Mouse (Mus musculus) embryonic facial prominence, embryonic 13.5 days (tissue): ENCODE measurements around the gene Kdm4d. TPM values are rescaled to one million over a fixed set of nuclear protein-coding genes. Genes with fewer than 3 reads are reported as not detected.
"Not testable (repeated sequence)": the region's sequence is repeated elsewhere in the genome, so short reads cannot be mapped to it uniquely, and the experiment has no call there.

Experiments
- ATAC-seq: fragments of 200-750 bp; cut with Nextera tagmentation; 2 replicates; pipeline ENCODE4 v1.8.0; 2017; ENCODE audit warnings: low read depth; ENCODE audit not compliant: insufficient number of reproducible peaks, insufficient read depth, low FRiP score, low TSS enrichment
- H3K27ac ChIP-seq: fragments of 300-500 bp; sonication (generic); 2 replicates; pipeline ENCODE4 v1.5.1; 2015; ENCODE audit warnings: moderate library complexity, mild to moderate bottlenecking, inconsistent platforms
- H3K27me3 ChIP-seq: fragments of 300-500 bp; sonication (generic); 2 replicates; pipeline ENCODE4 v1.6.1; 2015; ENCODE audit warnings: mild to moderate bottlenecking, inconsistent platforms
- H3K36me3 ChIP-seq: fragments of 300-500 bp; sonication (generic); 2 replicates; pipeline ENCODE4 v1.6.1; 2015; ENCODE audit warnings: mild to moderate bottlenecking, inconsistent platforms
- H3K4me1 ChIP-seq: fragments of 300-500 bp; sonication (generic); 2 replicates; pipeline ENCODE4 v1.6.1; 2015; ENCODE audit warnings: inconsistent platforms
- H3K4me2 ChIP-seq: fragments of 300-500 bp; sonication (generic); 2 replicates; pipeline ENCODE4 v1.6.1; 2015; ENCODE audit warnings: moderate library complexity, mild to moderate bottlenecking, inconsistent platforms
- H3K4me3 ChIP-seq: fragments of 300-500 bp; sonication (generic); 2 replicates; pipeline ENCODE4 v1.5.1; 2015; ENCODE audit warnings: mild to moderate bottlenecking, inconsistent platforms
- H3K9ac ChIP-seq: fragments of 300-500 bp; sonication (generic); 2 replicates; pipeline ENCODE4 v1.6.1; 2015; ENCODE audit warnings: mild to moderate bottlenecking, inconsistent platforms
- H3K9me3 ChIP-seq: fragments of 300-500 bp; sonication (generic); 2 replicates; pipeline ENCODE4 v1.6.1; 2016; ENCODE audit warnings: inconsistent platforms
- WGBS: fragments of 180-500 bp; shearing (Covaris S2); methylation state at CpG from one replicate; pipeline ENCODE4 v1.1.7; 2015; ENCODE audit warnings: mixed read lengths; 5-methylcytosine and 5-hydroxymethylcytosine counted together
- polyA plus RNA-seq: library from polyadenylated mRNA; unstranded; fragments of >200 nt; fragmentation: Nextera tagmentation; extraction: Ambion mirVana; gene quantifications from 2 replicates; pipeline ENCODE4 v1.2.1, GENCODE M21; 2015

Gene Kdm4d
- polyA plus RNA-seq, 1 experiment from 2014 or later, result 0.41 TPM

GRCm38 (mm10) chr9:14520971-14521670, 20.8 kb upstream of the Kdm4d start:
- 25% methylated on average over 3 of the region's 3 CpGs for WGBS

GRCm38 (mm10) chr9:14518105-14518504, 17.8 kb upstream of the Kdm4d start:
- Histone ChIP-seq H3K27ac (no peak overlapping the region; the same call in 1 of the 2 replicates), H3K4me1 (peaks cover 15% of the 10 kb centered on the region; the same call in 1 of the 2 replicates), H3K27me3 (no peaks in the 10 kb centered on the region), H3K4me3 (no peak overlapping the region), H3K4me2 (no peak overlapping the region), H3K9ac (no peak overlapping the region), H3K36me3 (no peaks in the 10 kb centered on the region), H3K9me3 (no peaks in the 10 kb centered on the region)
- WGBS, result 73% methylated on average over 3 of the region's 3 CpGs
- no peak for ATAC-seq

More at GRCm38 (mm10) chr9:14520971-14521670, 20.8 kb upstream of the Kdm4d start:
- Histone ChIP-seq H3K4me1 (peaks cover 18% of the 10 kb centered on the region; the same call in 1 of the 2 replicates), H3K4me3 (no peak overlapping the region), H3K27me3 (no peaks in the 10 kb centered on the region), H3K27ac (no peak overlapping the region), H3K36me3 (no peaks in the 10 kb centered on the region), H3K4me2 (no peak overlapping the region), H3K9me3 (no peaks in the 10 kb centered on the region), H3K9ac (no peak overlapping the region)
- ATAC-seq, result no peak

- no peak overlapping the region for H3K4me2 ChIP-seq
- no peak overlapping the region for H3K4me3 ChIP-seq
- H3K9ac ChIP-seq, result no peak overlapping the region
- H3K9me3 ChIP-seq, result no peaks in the 10 kb centered on the region
- peaks cover 15% of the 10 kb centered on the region; the same call in 1 of the 2 replicates for H3K4me1 ChIP-seq
- no peaks in the 10 kb centered on the region for H3K27me3 ChIP-seq
- H3K36me3 ChIP-seq, result no peaks in the 10 kb centered on the region
- H3K27ac ChIP-seq, result no peak overlapping the region
- WGBS, result 42% methylated on average over 1 of the region's 1 CpGs
- ATAC-seq, result no peak
These were observed 17.0 kb upstream of the Kdm4d start for GRCm38 (mm10) chr9:14517296-14517695.

GRCm38 (mm10) chr9:14512633-14513445, 12.6 kb upstream of the Kdm4d start:
- no peak overlapping the region for H3K4me3 ChIP-seq
- 0 out of 2 replicates have a peak overlapping the region, but pooled peaks have one; percentile 16 for H3K27ac ChIP-seq
- no peak overlapping the region for H3K9ac ChIP-seq
- no peak overlapping the region for H3K4me2 ChIP-seq
- H3K9me3 ChIP-seq, result no peaks in the 10 kb centered on the region
- no peak for ATAC-seq
- H3K36me3 ChIP-seq, result peaks cover 36% of the 10 kb centered on the region
- WGBS, result 70% methylated on average over 9 of the region's 9 CpGs
- no peaks in the 10 kb centered on the region for H3K4me1 ChIP-seq
- no peaks in the 10 kb centered on the region for H3K27me3 ChIP-seq

- Histone ChIP-seq H3K4me2 (peak overlapping the region; percentile 72), H3K27ac (peak overlapping the region; percentile 76), H3K9ac (peak overlapping the region; percentile 91), H3K27me3 (no peaks in the 10 kb centered on the region), H3K4me3 (peak overlapping the region; percentile 86), H3K9me3 (no peaks in the 10 kb centered on the region), H3K4me1 (peaks cover 15% of the 10 kb centered on the region), H3K36me3 (peaks cover 36% of the 10 kb centered on the region)
- ATAC-seq, result no peak
- WGBS, result 4% methylated on average over 10 of the region's 10 CpGs
These were observed 688 bp upstream of the Kdm4d start for GRCm38 (mm10) chr9:14500916-14501424.

GRCm38 (mm10) chr9:14498896-14499705, 1.2 kb downstream of the Kdm4d start:
- Histone ChIP-seq H3K36me3 (peaks cover 20% of the 10 kb centered on the region), H3K27ac (no peak overlapping the region), H3K4me1 (peaks cover 15% of the 10 kb centered on the region), H3K27me3 (no peaks in the 10 kb centered on the region), H3K9ac (no peak overlapping the region), H3K4me3 (peak overlapping the region; percentile 86), H3K4me2 (peak overlapping the region; percentile 67), H3K9me3 (no peaks in the 10 kb centered on the region)
- 79% methylated on average over 4 of the region's 4 CpGs for WGBS
- ATAC-seq, result no peak

- not testable (repeated sequence) for H3K4me2 ChIP-seq, H3K4me3 ChIP-seq, H3K27ac ChIP-seq, H3K4me1 ChIP-seq, H3K9me3 ChIP-seq, H3K27me3 ChIP-seq, H3K36me3 ChIP-seq, ATAC-seq, H3K9ac ChIP-seq
- 75% methylated on average over 12 of the region's 12 CpGs for WGBS
These were observed 36.6 kb downstream of the Kdm4d start for GRCm38 (mm10) chr9:14463668-14464067.

GRCm38 (mm10) chr9:14462536-14462935, 37.7 kb downstream of the Kdm4d start:
- H3K9me3 ChIP-seq, ATAC-seq: not testable (repeated sequence)
- 87% methylated on average over 1 of the region's 1 CpGs for WGBS

GRCm38 (mm10) chr9:14456320-14456719, 44.0 kb downstream of the Kdm4d start:
- no peak overlapping the region for H3K4me2 ChIP-seq
- H3K36me3 ChIP-seq, result no peaks in the 10 kb centered on the region
- H3K9me3 ChIP-seq, result no peaks in the 10 kb centered on the region
- no peak overlapping the region for H3K27ac ChIP-seq
- H3K9ac ChIP-seq, result no peak overlapping the region
- H3K4me1 ChIP-seq, result no peaks in the 10 kb centered on the region
- no peak for ATAC-seq
- no peaks in the 10 kb centered on the region for H3K27me3 ChIP-seq
- 83% methylated on average over 3 of the region's 3 CpGs for WGBS
- H3K4me3 ChIP-seq, result no peak overlapping the region

More at GRCm38 (mm10) chr9:14462536-14462935, 37.7 kb downstream of the Kdm4d start:
- H3K4me2 ChIP-seq, H3K27ac ChIP-seq, H3K4me1 ChIP-seq, H3K36me3 ChIP-seq, H3K9ac ChIP-seq, H3K4me3 ChIP-seq, H3K27me3 ChIP-seq: not testable (repeated sequence)

GRCm38 (mm10) chr9:14451120-14451519, 49.2 kb downstream of the Kdm4d start:
- not testable (repeated sequence) for H3K27me3 ChIP-seq, ATAC-seq, H3K4me3 ChIP-seq, H3K9ac ChIP-seq, H3K36me3 ChIP-seq, H3K27ac ChIP-seq, H3K9me3 ChIP-seq, H3K4me1 ChIP-seq, H3K4me2 ChIP-seq
- 63% methylated on average over 8 of the region's 8 CpGs for WGBS

- not testable (repeated sequence) for H3K4me3 ChIP-seq, H3K36me3 ChIP-seq, H3K27me3 ChIP-seq, H3K9me3 ChIP-seq, ATAC-seq, H3K4me2 ChIP-seq, H3K9ac ChIP-seq, H3K4me1 ChIP-seq, H3K27ac ChIP-seq
- 90% methylated on average over 2 of the region's 2 CpGs for WGBS
These were observed 53.2 kb downstream of the Kdm4d start for GRCm38 (mm10) chr9:14447086-14447485.
